Mouse (Mus musculus): ENCODE measurements around the gene Tsg101.
A peak's percentile ranks its signal among the peaks of the same experiment; 100 is the strongest.
"Not testable (repeated sequence)": the region's sequence is repeated elsewhere in the genome, so short reads cannot be mapped to it uniquely, and the experiment has no call there.

The Tsg101 gene

GRCm38 (mm10) chr7:46919551-46920176 lies at the start of gene Tsg101:
Gene Tsg101 (minus strand): TSS chr7:46919969.
- DNase-seq, result peak; percentile 93

GRCm38 (mm10) chr7:46964070-46964469 lies 44.3 kb upstream of the Tsg101 start:
- no peak for DNase-seq

DNA sequence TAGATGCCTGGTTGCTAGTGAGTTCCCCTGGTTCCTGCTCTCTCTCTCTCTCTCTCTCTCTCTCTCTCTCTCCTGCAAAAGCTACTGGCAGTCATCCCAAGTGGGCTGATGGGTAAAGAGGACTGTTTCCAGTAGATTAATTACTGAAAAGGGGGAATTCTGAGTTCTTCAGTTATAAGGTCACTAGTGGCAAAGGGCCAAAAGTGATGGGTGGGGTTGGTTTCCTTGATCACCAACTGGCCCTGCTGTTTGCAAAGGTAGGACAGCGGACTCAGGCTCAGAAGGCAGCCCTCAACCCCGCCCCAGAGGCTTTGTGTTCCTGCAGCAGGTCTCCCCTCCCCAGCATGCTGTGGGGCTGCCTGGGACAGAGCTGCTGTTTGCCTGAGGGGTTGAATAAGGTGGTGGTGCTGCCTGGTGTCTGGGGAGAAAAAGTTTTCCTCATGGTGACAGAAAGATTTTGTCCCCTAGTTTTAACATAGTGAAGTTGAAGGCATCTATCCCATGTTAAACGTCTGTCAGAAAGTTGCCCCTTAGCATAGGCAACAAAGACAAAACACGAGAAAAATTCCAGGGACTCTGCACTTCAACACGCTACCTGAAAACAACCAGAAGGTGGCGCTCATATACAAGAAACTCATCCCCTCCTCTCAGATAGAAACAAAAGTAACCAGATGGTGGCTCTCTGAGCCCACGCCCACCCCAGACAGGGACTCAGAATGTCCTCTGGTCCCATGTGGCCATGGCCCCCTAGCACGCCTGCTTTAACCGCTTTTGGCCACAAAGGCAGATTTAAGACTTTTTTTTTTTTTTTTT lies 43.2 kb upstream of the Tsg101 start:
- peak; percentile 75 for DNase-seq

DNA sequence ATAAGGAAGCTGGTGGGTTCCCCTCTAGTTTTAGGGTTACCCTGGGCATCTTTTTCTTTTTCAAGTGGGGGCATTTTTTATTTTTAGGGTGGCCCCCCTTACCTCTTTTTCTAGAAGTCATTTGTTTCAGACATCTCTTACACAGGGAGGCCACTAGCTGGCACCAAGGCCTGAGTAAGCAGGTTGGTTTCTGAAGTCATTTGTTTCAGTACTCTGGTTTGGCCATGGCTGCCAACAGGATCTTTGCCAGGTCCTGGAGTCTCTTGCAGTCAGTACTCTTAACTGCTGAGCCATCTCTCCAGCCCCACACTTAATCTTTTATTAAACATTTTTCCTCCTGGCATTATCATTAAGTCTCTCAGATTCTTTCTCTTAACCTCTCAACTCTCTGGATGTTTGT lies 42.4 kb upstream of the Tsg101 start:
- DNase-seq, result no peak

DNA sequence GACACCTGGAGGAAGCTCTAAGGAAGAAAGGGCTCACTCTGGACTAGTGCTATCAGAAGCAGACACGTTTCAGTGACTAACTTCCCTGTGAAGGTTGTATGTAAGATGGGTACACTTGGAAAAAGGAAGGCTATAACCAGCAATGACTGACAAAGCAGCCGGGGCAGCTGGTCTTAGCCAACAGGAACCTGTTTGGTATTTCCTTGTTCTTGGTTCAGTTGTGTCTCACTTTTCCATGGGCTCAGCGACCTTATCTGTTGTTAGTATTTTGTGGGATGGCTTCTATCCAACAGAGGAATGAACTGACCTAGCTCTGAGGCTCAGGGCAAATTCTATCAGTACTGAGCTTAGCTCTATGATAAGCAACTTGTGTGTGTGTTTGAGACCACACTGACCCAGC lies 41.2 kb upstream of the Tsg101 start:
- DNase-seq, result no peak

DNA sequence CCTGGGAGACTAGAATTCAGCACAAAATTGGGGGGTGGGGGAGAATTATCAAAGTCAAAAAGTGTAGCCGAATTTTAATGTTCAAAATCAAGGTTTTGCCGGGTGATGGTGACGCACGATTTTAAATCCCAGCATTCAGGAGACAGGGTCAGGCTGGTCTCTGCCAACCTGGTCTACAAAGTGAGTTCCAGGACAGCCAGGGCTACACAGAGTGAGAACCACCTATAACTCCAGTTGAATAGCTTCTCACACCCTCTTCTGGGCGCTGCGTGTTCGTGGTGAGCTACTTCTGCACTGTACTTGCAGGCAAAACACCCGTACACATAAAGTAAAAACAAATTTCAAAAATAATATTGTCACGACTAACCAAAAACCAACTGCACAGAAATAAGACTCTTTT lies 39.1 kb upstream of the Tsg101 start:
- DNase-seq, result no peak

DNA sequence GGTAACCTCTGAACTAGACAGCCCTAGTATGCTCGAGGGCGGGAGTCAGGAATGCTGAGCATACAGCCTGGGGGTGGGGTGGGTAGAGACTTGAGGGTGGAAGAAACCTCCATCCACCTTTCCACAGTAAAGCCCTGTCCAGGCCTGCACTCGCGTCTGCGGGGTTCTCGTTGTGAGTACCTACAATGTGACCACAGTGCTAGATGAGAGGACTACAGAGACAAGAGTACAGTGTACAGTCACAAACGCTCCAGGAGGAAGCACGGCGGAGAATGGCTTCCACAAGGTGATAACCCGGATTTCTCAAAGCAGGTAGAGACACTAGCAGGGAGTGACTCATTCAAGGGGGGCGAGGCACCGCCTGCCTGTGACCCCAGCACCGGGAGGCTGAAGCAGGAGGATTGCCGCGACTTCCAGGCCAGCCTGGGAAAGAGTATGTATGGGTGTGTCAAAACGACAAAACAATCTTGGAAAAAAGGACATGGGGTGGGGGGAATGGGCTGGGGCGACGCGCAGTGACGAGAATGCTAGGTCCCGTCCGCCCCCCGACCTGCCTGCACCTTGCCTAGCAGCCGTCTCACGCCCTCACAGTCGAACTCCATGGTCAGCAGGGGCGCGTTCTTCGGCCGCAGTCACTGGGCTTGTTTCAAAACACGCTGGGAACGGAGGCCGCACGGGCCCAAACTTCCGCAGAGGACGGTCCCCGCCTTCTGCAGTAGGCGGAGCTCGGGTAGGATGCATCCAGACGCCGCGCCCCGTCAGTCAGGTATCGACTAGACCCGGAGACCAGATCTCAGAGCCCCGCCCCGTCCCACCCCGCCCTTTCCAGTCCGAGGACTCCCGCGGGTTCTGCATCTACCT lies 38.3 kb upstream of the Tsg101 start, which contains the start of gene Uevld:
Gene Uevld, minus strand, starts transcription at position 697 of the 861 bp plus-strand sequence.
- peak; percentile 91 for DNase-seq

GRCm38 (mm10) chr7:46935847-46936246 lies 16.1 kb upstream of the Tsg101 start:
- no peak for DNase-seq

- no peak for DNase-seq
These were observed 15.0 kb upstream of the Tsg101 start for GRCm38 (mm10) chr7:46934788-46935187.

DNA sequence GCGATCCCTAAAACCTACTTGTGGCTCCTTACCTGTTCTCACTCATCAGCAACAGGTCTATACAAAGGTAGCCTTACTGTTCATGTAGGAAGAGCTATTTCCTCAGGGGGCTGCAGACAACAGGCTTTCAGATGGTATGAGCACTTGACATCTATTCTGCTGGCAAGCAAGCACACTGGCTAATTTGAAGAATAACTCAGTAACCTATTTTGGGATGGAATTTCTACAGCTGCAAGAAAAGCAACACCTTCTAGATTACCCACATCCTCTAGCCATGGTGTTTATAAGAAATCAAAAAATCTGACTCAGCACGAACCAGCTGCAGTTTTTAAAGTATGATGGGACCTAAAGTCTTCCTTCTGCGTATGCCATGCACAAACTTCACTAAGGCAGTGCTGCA lies 11.6 kb upstream of the Tsg101 start:
- no peak for DNase-seq

- DNase-seq, result no peak
These were observed 8.5 kb upstream of the Tsg101 start for GRCm38 (mm10) chr7:46928291-46928690.

GRCm38 (mm10) chr7:46922075-46922474 lies 2.3 kb upstream of the Tsg101 start:
- no peak for DNase-seq

GRCm38 (mm10) chr7:46918678-46919371 lies 944 bp downstream of the Tsg101 start:
- no peak for DNase-seq

GRCm38 (mm10) chr7:46916376-46916775 lies 3.4 kb downstream of the Tsg101 start:
- no peak for DNase-seq

- no peak for DNase-seq
These were observed 8.5 kb downstream of the Tsg101 start for GRCm38 (mm10) chr7:46911250-46911649.

DNA sequence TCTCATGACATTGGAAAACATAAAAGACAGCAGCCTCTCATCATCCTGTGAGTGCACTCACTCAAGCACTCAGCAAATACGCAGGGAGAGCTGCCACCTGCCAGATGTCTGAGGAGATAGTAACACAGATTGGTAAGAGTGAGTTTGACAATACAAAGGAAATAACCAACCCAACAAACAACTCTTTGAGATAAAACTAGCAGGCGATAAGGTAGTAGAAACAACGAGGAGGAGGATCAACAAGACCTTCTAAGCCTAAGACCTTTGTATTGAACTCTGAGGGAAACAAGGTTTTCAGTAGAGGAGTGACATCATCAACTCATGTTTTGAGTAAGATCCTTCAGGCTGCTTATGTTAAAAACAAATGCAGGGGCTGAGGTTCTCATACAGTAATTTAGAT lies 20.4 kb downstream of the Tsg101 start:
- DNase-seq, result peak; percentile 33

GRCm38 (mm10) chr7:46895511-46895910 lies 24.3 kb downstream of the Tsg101 start:
- no peak for DNase-seq

DNA sequence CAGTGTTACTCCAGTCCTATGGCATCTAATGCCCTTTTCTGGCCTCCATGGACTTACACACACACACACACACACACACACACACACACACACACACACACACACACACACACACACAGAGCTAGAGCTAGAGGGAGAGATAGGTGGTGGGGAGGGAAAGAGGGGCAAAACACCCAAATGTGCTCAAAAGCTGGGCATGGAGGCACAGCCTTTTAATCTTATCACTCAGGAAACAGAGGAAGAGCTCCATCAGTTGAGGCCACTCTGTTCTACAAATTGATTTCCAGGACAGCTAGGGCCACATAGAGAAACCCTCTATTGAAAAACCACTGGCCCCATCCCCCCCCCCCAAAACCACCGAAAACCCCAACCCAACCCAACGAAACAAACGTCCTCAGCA lies 36.5 kb downstream of the Tsg101 start:
- no peak for DNase-seq

GRCm38 (mm10) chr7:46881941-46882340 lies 37.8 kb downstream of the Tsg101 start:
- not testable (repeated sequence) for DNase-seq

GRCm38 (mm10) chr7:46880992-46881391 lies 38.8 kb downstream of the Tsg101 start:
- no peak for DNase-seq

GRCm38 (mm10) chr7:46879851-46880250 lies 39.9 kb downstream of the Tsg101 start:
- DNase-seq, result no peak

DNA sequence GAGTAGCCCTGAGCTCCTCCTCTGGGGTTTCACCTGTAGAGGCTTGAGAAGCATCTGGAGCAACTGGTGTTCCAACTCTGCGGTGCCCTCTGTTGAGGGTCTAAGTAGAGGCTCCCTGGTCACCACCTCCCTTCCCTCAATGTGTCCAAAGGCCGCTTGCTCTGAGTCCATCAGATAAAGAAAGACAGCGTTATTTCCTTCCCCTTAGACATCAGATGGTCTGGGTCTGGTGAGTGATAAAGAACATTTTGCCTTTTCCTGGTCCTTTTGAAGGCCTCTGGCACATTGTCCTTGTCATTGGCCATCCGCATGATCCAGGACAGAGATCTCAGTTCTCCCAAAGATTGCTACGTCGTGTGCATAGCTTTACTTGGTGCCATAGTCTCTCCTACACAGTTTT lies 42.5 kb downstream of the Tsg101 start:
- no peak for DNase-seq

GRCm38 (mm10) chr7:46876841-46877240 lies 42.9 kb downstream of the Tsg101 start:
- no peak for DNase-seq

Measured in thymus, postnatal 14 days (tissue).